Mouse (Mus musculus) layer of hippocampus, postnatal 10 days (tissue): Measurements from ENCODE around the gene Mylk. TPM values are rescaled to one million over a fixed set of nuclear protein-coding genes. Genes with fewer than 3 reads are reported as not detected.

Experiments used
- DNase-seq, 2 experiments: peaks; one replicate each; pipeline ENCODE4 v3.0.0; 2021; ENCODE audit warnings: low spot score in 2 of 2
- total RNA-seq, 2 experiments: library from RNA; stranded (reverse); gene quantifications; 2 replicates each; pipeline ENCODE4 v1.2.3; 2021

Gene Mylk
- total RNA-seq, 2 experiments from 2014 or later = 9.1 to 10.1 TPM

DNA sequence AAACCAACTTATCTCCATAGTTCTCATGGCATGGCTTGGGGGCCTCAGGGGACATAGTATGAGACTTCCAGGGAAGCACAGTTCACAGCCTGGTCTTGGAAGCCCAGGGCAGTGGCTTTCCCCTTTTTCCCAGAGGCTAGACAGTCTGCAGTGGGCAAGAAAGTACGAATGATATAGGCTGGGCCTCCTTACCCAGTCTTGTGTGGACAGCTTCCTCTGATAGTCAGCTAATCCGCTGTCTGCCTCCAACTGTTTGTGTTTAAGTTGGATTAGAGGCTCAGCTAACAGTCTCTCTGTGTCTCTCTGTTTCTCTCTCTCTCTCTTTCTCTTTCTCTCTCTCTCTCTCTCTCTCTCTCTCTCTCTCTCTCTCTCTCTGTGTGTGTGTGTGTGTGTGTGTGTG lies 156.0 kb downstream of the Mylk start:
- DNase-seq = no peak

GRCm38 (mm10) chr16:34901611-34902293 lies 156.7 kb downstream of the Mylk start:
- no peak for DNase-seq

GRCm38 (mm10) chr16:34902294-34902680 lies 157.3 kb downstream of the Mylk start:
- peak; percentile 88 to 89 for DNase-seq

- no peak for DNase-seq
Measured at GRCm38 (mm10) chr16:34902761-34903160, 157.8 kb downstream of the Mylk start.

DNA sequence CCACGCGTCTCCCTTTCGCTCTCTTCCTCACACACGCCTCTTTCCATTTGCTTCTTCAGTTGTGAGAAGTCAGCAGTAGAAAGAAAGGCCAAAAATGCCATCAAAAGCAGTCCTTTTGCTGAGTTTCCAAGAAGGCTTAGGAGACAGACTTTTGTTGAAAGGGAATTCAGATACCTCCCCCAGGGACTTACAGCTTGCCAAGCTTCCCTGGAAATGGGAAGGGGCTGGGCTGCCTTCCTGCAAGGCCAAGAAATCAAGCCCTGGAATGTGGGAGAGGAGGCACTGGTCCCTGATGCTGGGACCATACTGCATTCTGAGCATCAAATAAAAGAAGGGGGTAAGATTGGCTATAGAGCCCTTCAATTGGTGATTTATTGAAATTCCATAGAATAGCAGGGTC lies 159.9 kb downstream of the Mylk start:
- DNase-seq = no peak

DNA sequence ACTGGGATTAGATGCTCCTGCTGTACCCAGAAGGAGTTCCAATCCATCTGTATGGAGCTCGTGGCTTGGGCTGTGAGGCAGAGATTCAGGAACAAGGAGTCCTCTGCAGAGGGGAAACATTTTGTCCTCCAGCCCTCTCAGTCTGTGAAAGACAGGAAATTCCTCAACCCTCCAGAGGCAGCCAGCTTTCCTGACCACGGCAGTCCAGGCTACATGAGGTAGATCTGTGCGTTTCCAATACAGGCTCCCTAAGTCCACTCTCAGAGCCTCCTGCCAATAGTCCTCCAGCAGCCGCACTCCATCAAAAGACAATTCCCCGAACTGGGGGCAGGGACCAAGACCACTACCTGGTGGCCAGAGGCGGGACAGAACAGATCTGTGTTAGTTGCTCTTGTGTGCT lies 164.4 kb downstream of the Mylk start:
- no peak for DNase-seq

DNA sequence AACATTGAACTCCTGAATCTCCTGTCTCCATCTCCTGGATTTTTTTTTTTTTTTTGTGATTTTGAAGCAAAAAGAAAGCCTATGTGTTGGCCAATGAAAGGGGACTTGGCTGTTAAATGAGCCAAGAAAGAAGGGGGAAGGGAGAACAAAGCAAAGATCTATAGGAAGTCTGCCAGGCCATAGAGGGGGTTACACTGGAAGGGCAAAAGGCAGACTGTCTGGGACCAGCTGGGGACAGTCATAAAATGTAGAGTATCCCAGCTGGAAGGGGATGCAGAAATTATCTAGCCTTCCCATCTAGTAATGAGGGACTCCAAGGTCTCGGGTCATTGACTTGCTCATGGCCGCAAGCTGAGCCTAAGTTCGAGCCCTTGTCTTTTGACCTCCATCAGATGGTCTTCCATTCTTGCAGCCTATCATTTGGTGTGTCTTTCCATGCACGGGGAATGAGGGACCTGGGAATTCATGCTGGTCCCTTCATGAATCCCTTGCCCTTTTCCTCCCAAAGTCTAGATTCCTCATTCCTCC lies 172.4 kb downstream of the Mylk start:
- DNase-seq = no peak

GRCm38 (mm10) chr16:34920182-34920581 lies 175.2 kb downstream of the Mylk start:
- peak; percentile 22 to 50 for DNase-seq

DNA sequence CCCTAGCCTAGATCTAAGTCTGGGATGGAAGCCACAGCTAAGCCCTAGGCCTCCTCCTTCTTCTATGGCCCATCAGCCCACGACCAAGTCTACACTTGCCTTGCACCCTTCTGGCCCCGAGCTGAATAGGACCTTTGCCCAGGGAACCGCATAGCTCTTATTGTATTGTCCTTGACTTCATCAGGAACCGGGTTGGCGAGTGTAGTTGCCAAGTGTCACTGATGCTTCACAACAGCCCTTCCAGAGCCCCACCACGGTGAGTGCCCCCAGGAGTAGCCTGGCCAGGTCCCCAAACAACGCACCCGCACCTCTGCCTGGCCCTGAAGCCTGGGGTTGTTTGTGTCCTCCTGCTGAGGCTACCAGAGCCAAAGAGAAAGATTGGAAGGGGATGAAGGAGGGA lies 175.9 kb downstream of the Mylk start:
- no peak for DNase-seq

GRCm38 (mm10) chr16:34921319-34921718 lies 176.3 kb downstream of the Mylk start:
- DNase-seq = no peak

DNA sequence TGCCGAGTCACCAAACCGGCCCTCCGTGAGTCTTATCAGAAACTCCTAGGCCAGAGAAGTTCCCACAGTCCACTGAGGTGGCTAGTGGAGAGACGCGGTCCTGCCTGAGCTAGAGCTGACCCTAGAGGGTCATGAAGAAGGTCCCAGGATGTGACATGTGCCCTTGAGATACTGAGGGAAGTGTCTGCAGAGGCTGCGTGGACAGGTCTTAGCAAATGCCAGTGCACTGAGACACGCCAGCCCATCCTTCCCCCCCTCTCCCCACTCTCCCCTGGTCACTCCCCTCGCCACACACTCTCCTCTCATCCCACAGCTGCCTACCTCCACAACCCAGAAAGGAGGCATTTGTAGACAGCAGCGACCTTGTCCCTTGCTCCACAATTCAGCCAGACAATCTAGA lies 178.6 kb downstream of the Mylk start:
- no peak for DNase-seq

DNA sequence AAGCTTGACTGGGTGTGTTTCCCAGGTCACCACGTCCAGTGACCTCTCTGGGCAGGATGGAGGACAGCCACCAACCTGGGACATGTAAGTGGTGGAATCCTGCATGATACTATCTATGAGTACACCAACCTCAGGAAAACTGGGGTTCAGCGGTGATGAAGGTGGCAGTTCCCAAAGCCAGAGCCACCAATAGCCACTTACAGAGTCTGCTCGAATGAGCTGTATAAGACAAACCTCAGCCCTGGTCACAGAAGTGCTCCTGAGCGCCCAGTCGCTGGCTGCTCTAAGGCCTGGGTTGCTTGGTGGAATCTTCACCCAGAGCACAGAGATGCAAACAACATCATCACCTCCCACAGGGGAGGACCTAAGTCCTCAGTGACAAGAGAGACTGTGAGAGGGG lies 179.3 kb downstream of the Mylk start:
- DNase-seq = no peak

DNA sequence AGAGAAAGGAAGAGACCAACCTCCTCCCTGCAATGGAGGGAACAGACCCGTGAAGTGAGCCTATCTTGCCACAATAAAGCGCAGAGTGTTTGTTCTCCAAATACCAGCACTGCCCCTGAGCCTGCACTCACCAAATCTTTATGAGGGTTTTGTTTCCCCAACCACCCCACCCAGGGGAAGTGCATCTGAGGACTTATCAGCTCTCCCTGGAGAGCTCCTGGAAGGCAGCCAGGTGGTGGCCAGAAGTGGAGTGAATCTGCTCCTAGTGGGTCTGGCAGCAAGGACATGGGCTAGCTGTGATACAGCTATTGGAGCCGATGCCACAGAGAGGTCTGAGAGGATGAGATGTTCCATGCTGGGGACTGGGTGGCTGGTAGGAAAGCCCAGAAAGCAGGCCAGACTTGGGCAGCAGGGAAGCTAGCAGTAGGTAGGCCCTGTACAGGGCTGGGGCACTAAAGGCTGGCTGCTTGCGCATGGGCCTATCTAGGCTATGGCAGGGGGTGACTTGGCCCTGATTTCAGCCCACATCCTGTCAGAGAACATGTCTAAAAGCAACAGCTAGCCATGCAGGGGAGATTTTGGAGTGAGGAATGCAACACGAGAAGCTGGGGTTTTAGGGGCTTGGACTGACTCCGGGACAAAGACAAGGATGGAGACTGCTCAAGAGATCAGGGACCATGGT lies 180.1 kb downstream of the Mylk start:
- DNase-seq = peak in 1 of 2 experiments; percentile 29

DNA sequence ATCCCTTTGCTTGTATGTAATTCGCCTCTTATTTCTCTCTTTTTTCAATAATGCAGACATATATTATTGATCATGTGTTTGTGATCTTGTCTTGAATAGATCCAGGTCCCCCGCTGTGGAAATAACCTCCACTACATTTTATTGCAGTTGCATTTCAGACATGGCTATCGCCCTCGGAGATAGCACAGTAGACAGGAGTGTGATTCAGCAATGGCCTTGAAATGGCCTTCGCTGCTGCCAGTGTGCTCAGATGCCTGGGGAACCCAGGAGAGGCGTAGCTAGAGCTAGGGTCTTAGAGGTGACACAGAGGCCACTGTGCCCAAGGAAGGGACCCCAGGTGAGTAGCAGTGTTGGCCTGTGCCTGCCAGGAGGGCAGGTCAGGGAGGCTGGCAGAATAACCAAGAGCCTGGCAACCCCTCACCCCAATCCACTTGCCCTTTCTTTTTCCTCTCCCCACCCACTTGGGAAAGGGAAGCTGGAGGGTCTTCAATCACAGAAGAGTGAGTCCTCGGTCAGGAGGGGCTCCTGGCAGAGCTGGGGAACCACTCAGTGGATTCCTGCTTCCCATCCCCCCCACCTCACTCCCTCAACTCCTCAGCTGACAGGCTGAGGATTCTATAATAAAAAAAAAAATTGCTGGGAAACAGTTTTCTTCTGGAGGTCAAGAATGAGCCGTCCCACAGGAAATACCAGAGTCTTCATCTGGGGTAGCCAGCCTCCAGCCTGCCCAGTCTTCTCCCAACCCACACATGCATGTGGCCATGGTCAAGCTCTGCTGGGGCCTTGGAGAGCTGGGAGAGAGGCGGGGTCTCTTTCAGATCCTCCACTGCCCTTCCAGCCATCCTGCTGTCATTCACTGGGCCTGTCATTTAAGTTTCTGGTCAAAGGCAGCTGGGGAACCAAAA lies 181.8 kb downstream of the Mylk start:
- no peak for DNase-seq

- no peak for DNase-seq
Measured at GRCm38 (mm10) chr16:34929686-34930085, 184.7 kb downstream of the Mylk start.

- DNase-seq = no peak
Measured at GRCm38 (mm10) chr16:34930110-34930509, 185.1 kb downstream of the Mylk start.

GRCm38 (mm10) chr16:34931306-34931705 lies 186.3 kb downstream of the Mylk start:
- DNase-seq = no peak

DNA sequence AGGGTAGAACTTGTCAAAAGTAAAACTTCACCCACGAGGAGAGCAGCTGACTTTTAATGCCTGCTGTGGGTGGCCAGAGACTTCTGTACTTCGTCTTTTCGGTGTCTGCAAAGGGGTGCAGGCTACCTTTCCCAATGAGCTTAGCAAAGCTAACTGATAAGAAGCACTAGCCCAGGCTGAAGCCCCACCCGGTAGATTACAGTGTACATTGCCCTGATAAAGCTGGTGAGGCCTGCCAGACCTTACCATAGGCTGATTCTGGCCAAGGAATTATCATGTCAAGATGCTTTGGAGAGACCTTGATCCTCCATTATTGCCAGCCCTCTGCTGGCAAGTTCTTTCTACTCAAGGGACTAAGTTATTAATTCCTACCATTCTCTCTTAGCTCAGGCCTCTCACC lies 188.2 kb downstream of the Mylk start:
- DNase-seq = no peak

- no peak for DNase-seq
Measured at GRCm38 (mm10) chr16:34934486-34934885, 189.5 kb downstream of the Mylk start.

DNA sequence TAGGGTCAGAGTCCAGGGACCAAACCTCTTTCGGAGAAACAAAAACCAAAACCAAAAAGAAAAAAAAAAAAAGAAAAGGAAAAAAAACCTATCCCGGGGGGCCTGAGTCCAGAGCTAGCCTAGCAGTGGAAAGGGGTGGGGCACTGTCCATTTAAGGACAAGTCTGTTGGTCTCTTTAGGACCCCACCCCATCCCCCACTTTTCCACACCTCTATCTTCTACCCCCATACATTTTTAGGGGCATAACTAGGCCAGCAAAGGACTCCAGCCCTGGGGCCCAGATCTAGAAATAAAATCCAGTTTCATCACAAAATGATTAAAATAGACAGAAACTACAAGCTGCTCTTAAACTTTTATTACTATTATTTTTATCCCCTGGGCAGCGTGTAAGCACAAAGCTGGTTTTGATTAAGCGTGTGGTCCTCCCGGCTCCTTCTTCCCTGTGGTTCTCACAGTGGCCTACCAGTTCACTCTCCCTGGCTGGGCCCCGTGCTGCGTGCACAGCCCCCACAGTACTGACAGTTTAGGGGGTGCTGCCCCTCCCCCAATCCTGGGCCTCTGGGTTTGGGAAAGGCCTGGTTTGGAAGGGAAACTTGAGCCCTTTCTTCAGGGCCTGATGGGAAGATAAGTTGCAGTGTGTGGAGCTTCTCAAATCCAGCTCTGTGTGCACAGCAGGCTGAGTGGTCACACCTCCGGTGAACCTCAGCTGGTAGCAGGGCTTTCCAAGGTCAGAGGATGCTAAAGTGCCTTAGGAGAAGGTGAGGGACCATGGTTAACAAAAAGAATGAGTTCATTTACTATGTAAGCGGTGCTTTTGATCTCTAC lies 190.7 kb downstream of the Mylk start:
- DNase-seq = no peak

GRCm38 (mm10) chr16:34936339-34936810 lies 191.4 kb downstream of the Mylk start:
- no peak for DNase-seq
